Mouse (Mus musculus) T-helper 17 cell (primary cell): ENCODE measurements at regions not wholly inside any gene's neighbourhood (a gene's known extent, or its start where the extent isn't known, plus 50 kb on each side); places are given as distances from the start of the nearest gene placed in this dataset.

Experiments used
- in situ Hi-C, 2 experiments: fragments of 300-600 bp; cut with MboI, MseI; formaldehyde crosslinking; loops; 1 replicate in 1 of 2; 2 replicates in 1 of 2; pipeline ENCODE4 v1.15.1; 2025; ENCODE audit warnings: high pct_unique_total_duplicates in 2 of 2

DNA sequence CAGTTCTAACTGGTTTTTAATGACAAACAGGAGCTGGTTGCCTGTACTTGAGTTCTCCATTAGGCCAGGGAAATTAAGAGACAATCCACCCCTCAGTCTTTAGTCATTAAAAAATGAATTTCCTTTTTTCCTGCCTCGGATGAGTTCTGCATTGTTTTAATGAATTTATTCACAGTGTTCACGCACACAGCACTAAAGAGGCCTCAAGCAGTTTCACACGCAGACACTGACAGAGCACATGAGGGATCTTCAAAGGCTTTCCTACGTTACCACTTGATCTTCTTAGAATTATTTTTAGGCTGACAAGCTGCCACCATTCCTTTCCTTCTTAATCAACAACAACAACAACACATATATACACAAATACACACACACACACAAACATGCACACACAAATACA lies 101.3 kb upstream of the Sox5 start:
- in situ Hi-C loops, result no loop called here

DNA sequence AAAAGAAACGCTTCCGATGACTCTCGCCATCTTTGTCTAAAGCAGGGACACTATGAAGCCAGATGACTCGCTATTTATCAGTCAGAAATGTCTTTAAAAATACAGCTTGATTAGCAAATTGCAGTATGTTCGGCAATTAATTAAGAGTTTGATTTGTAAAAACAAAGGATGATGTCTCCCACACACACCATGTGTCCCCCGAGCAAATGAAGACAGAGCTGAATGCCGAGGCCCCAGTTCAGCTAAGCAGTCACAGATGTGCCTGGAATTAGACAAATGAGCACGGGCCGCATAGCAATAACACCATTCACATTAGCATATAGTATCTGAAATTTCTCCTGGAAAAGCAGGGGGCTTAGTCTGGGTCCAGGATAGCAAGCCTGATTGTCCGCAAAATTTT lies 98.3 kb upstream of the Sox5 start:
- in situ Hi-C loops, result no loop called here

DNA sequence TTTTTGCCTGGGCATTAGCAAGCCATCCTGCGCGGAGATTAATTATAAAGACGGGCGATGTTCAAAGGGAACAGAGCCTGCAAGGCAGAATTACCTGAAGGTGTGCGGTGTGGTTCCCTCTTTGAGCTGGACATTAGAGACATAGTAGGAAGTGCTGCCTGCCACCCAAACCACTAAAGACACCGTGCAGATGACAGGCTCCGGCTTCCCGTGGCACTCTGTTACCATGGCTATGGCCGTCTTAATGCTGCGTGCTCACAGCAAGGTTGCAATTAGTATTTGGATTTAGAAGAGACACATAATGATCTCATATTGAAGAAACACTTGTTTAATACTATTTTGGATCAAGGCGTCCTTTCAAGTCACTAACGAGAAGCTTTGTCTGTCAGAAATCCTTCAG lies 95.0 kb upstream of the Sox5 start:
- in situ Hi-C loops, result no loop called here

DNA sequence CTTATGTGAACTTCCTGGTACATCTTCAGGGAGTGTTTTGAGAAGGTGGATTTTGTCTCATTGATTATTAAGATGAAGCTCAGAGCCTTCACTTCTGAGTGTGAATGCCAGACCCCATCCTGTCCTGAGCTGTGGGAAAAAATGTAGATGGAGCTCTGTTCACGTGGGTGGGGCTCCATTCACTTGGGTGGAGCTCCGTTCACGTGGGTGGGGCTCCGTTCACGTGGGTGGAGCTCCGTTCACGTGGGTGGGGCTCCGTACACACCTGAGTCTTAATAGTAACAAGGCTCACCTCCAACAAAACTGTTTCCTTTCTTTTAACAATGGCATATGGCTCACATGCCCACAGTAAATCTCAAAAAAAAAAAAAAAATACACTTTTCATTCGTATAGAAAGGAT lies 94.1 kb upstream of the Sox5 start:
- in situ Hi-C loops, result no loop called here

DNA sequence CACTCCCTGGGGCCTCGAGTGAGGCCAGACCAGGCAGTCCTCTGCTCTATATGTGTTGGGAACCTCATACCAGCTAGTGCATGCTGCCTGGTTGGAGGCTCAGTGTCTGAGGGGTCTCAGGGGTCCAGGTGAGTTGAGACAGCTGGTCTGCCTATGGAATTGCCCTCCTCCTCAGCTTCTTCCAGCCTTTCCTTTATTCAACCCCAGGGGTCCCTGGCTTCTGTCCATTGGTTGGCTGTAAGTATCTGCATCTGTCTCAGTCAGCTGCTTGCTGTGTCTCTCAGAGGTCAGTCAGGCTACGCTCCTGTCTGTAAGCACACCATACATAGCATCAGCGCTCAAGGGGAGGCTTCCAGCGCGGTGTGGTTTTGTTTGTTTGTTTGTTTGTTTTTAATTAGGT lies 92.5 kb upstream of the Sox5 start:
- in situ Hi-C loops, result no loop called here

DNA sequence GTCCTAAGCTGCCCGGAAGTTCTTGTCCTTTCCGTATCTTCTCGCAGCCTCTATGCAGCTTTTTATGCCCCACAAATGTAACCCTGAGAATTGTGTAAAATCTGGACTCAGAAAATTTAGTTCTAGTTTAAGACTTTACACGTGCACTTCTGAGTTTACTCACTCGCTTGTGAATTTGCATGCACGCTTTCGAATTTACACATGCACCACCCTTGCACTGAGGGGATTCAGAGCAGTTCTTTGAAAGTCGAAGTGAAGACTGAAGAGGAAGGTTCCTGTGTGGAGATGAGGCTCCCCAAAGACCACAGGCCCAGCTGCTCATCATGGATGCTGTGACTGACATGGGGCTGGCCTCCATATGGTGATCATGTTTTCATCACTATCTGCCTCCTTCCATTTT lies 89.2 kb upstream of the Sox5 start:
- in situ Hi-C loops, result no loop called here

DNA sequence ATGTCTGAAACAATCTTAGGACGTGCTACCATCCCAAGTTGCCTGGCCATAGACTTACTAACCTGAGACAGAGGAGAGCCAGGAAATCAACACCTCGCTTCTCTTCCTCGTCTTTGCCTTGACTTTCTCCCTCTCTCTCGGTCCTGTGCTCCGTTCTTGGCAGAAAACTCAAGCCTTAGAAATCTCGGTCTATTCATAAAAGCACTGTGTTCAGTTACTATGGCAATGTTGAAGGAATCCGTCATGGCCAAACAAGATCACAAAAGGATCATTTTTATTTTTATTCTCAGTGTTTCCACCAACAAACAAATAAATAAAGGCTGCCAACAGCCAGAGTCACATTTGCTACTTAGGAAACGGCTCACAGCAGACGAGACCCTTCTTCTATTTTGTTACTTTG lies 85.6 kb upstream of the Sox5 start:
- in situ Hi-C loops, result no loop called here

DNA sequence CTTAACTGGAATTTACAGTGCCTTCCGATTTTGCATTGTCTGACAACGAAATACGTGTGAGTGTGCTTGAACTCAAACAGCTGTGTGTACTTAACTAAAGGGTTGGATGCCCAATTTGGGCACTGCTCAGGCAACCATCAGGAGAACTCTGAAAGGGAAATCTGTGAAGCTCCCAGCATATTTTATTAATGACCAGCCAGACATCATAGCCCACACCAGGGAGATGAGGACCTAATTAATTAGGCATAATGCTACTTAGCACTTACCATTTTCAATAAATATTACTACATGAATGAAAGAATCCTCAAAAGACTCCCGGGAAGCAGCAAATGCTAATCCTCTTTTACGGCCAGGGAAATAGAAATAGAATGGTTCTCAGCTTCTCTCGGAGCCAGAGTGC lies 82.2 kb upstream of the Sox5 start:
- in situ Hi-C loops, result no loop called here

DNA sequence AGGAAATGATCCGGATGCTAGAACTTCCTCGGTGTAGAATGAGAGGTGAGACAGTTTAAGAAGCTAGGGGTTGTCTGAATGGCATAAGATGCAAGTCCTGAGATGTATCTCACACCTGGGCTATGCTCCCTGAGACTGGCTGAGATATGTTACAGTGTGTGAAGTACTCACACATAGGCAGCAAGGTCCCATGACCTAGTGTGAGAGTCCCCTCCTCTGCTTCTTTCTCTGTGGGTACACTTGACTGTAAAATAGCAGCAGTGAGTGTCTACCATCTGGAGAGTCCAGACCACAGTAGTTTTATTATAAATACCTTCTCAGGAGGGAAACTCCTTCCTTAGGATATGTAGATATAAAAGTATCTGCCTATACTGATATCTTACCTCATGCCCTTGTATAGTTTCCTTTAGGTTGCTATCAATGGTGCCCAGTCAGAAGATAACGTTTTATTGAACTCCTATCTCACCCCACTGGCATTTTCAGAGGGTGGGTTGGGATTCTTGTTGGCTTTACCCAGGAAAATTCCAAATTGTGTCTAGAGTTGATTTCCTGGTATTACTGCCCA lies 81.7 kb upstream of the Sox5 start:
- in situ Hi-C loops, result no loop called here

DNA sequence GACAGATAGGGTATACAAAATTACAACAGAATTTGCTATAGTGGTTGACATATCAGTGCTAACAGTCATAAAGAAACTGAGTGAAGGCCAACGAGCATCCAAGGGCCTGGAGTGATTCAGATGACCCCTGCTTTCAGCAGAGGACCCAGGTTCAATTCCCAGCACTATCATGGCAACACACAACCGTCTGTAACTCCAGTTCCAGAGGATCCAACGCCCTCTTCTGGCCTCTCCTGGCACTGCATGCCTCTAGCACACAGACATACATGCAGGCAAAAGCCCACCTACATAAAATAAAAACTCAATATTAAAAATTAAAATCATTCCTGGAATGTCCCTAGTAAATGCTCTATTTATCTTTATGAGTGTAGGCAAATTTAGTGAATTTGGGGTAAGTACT lies 59.7 kb upstream of the Sox5 start:
- in situ Hi-C loops, result no loop called here

DNA sequence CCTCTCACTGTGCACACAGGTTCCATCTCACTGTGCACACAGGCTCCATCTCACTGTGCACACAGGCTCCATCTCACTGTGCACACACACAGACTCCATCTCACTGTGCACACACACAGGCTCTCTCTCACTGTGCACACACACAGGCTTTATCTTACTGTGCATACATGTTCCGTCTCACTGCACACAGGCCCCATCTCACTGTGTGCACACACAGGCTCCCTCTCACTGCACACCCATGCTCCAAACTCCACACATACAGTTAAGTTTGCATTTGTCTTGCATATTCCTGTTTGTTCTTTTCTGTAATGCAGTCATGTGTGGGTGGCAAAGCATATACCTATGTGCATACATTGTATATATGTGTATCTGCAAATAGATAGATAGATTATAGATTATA lies 57.6 kb upstream of the Sox5 start:
- in situ Hi-C loops, result loop anchor here in 1 of 2 experiments (10.0 kb wide), 1 partner anchor 1235 kb away; no protein-coding TSS in a partner anchor

DNA sequence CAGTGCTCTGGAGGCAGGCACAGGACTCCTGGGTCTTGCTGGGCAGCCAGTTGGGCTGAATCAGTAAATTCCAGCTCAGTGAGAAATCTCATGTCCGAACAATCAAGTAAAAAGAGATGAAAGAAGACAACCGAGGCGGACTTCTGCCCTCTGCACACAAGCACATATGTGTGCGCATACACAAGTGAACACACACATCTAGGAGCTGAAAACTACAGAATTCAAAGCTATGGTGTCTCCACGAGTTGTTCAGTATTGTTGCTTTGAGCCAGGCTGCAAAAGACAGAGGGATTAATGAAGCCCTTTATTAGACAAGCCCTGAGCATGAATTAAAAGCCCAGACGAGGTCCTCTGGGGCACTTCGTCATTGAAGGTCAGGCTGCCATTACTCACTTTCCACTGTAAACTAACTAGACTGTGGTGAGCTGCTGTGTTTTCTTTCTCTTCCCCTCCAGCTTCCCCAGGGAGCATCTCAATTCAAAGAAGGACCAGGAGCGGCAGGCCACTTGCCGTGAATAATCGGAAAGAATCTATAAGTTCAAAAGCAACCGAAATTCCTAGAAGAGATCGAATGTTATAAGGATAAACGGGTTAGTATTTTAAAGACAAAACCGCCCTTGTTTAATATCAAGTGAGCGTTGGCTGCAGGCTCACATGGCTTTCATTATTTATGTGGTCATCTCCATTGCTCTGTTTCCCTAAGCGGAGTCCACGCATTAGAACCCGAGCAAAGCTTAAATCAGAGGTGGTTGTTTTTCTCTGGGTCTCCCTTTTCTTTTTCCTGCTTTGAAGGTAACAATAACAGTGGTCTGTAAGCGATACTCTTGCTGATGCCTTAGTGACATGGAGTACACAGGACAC lies 52.8 kb upstream of the Sox5 start:
- in situ Hi-C loops, result loop anchor here in 1 of 2 experiments (10.0 kb wide), 1 partner anchor 1240 kb away; no protein-coding TSS in a partner anchor
